In genomic region chr4:6512749-6513364, GRCm38 (mm10) we compare ENCODE assay signal across 8 mouse cellular contexts.
DNase-seq lines count a peak whose midpoint lies in the region; ATAC-seq and TF ChIP-seq lines count a peak whose summit lies in the region.

No protein-coding gene starts in this region.

- H3K36me3 ChIP-seq in E14TG2a.4 (ENCODE audit: insufficient read depth, low read length), result no peaks in the 10 kb centered on the region
- H3K36me3 ChIP-seq in forebrain, embryonic 13.5 days (ENCODE audit: poor library complexity, severe bottlenecking), result no peaks in the 10 kb centered on the region
- H3K36me3 ChIP-seq in liver, embryonic 15.5 days (replicated peaks), result no peaks in the 10 kb centered on the region
- H3K36me3 ChIP-seq in neural tube, embryonic 13.5 days, result no peaks in the 10 kb centered on the region

- DNase-seq in c-Kit-positive CD71-positive TER-119-positive erythroid progenitor cells, embryonic 14.5 days (ENCODE audit: low spot score), result peak; percentile 62
- peak; percentile 84 to 86 for DNase-seq in heart, postnatal 10 days
- peak; percentile 88 to 89 for DNase-seq in kidney, postnatal 4 days
- peak; percentile 74 for DNase-seq in telencephalon, adult 2 months (ENCODE audit: low read depth, low spot score)

- peak; percentile 74 for TF ChIP-seq CTCF in E14TG2a.4 (conservative IDR thresholded peaks at IDR 0.05; ENCODE audit: low read length)

- no peak overlapping the region for H3K27ac ChIP-seq in forebrain, embryonic 13.5 days
- H3K27ac ChIP-seq in liver, embryonic 15.5 days (replicated peaks), result no peak overlapping the region
- H3K27ac ChIP-seq in neural tube, embryonic 13.5 days (replicated peaks), result no peak overlapping the region

- peaks cover 6% of the 10 kb centered on the region for H3K9me3 ChIP-seq in E14TG2a.4 (ENCODE audit: low read length)
- no peaks in the 10 kb centered on the region for H3K9me3 ChIP-seq in forebrain, embryonic 13.5 days (replicated peaks)
- H3K9me3 ChIP-seq in liver, embryonic 15.5 days (replicated peaks), result no peaks in the 10 kb centered on the region
- H3K9me3 ChIP-seq in neural tube, embryonic 13.5 days, result no peaks in the 10 kb centered on the region

- peak overlapping the region; percentile 24 for H3K4me2 ChIP-seq in forebrain, embryonic 13.5 days
- H3K4me2 ChIP-seq in liver, embryonic 15.5 days, result peak overlapping the region; percentile 31
- peak overlapping the region; percentile 40 for H3K4me2 ChIP-seq in neural tube, embryonic 13.5 days

- no peaks in the 10 kb centered on the region for H3K27me3 ChIP-seq in E14TG2a.4 (ENCODE audit: insufficient read depth, low read length)
- H3K27me3 ChIP-seq in forebrain, embryonic 13.5 days, result no peaks in the 10 kb centered on the region
- H3K27me3 ChIP-seq in liver, embryonic 15.5 days, result no peaks in the 10 kb centered on the region
- no peaks in the 10 kb centered on the region for H3K27me3 ChIP-seq in neural tube, embryonic 13.5 days

- H3K4me1 ChIP-seq in E14TG2a.4 (replicated peaks; ENCODE audit: low read depth, low read length), result 0 out of 2 replicates have a peak, but pooled peaks cover 4% of the 10 kb centered on the region
- no peaks in the 10 kb centered on the region; the same call in 1 of the 2 replicates for H3K4me1 ChIP-seq in forebrain, embryonic 13.5 days
- no peaks in the 10 kb centered on the region for H3K4me1 ChIP-seq in liver, embryonic 15.5 days (replicated peaks)
- H3K4me1 ChIP-seq in neural tube, embryonic 13.5 days (replicated peaks), result no peaks in the 10 kb centered on the region

- no peak overlapping the region for H3K9ac ChIP-seq in forebrain, embryonic 13.5 days
- no peak overlapping the region for H3K9ac ChIP-seq in liver, embryonic 15.5 days
- 0 out of 2 replicates have a peak overlapping the region, but pooled peaks have one; percentile 34 for H3K9ac ChIP-seq in neural tube, embryonic 13.5 days

- H3K4me3 ChIP-seq in E14TG2a.4 (replicated peaks; ENCODE audit: low read length), result no peak overlapping the region
- no peak overlapping the region for H3K4me3 ChIP-seq in forebrain, embryonic 13.5 days
- no peak overlapping the region for H3K4me3 ChIP-seq in liver, embryonic 15.5 days (replicated peaks)
- H3K4me3 ChIP-seq in neural tube, embryonic 13.5 days, result no peak overlapping the region

- 17% methylated on average over 12 of the region's 12 CpGs for WGBS in forebrain, embryonic 13.5 days
- 17% methylated on average over 12 of the region's 12 CpGs for WGBS in liver, embryonic 15.5 days (ENCODE audit: insufficient replicate concordance)
- WGBS in neural tube, embryonic 13.5 days, result 19% methylated on average over 12 of the region's 12 CpGs

- intact Hi-C loops in heart, postnatal 10 days (cut with DNase I), result loop anchor here (2.0 kb wide), 1 partner anchor 76 kb away; no protein-coding TSS in a partner anchor

- ATAC-seq in forebrain, embryonic 13.5 days, result peak; percentile 93
- peak; percentile 56; the same call in 1 of the 2 replicates for ATAC-seq in liver, embryonic 15.5 days (ENCODE audit: insufficient read depth)
- ATAC-seq in neural tube, embryonic 13.5 days (ENCODE audit: low read depth), result peak; percentile 87
